Mouse (Mus musculus) hindbrain, embryonic 11.5 days (tissue): ENCODE results near the gene Enpp3. TPM values are rescaled to one million over a fixed set of nuclear protein-coding genes. Genes with fewer than 3 reads are reported as not detected.
"Not testable (repeated sequence)": the region's sequence is repeated elsewhere in the genome, so short reads cannot be mapped to it uniquely, and the experiment has no call there.

Source experiments
- ATAC-seq: fragments of 200-750 bp; cut with Nextera tagmentation; 2 replicates; pipeline ENCODE4 v1.8.0; 2017; ENCODE audit warnings: mild to moderate bottlenecking, moderate TSS enrichment, moderate library complexity; ENCODE audit not compliant: low FRiP score
- DNase-seq: peaks from one replicate; pipeline ENCODE4 v3.0.0-alpha.2; 2015; ENCODE audit warnings: low spot score
- H3K27ac ChIP-seq: fragments of 300-500 bp; sonication (generic); 2 replicates; pipeline ENCODE4 v1.5.1; 2014; ENCODE audit warnings: mild to moderate bottlenecking, low read depth, low read length
- H3K27me3 ChIP-seq: fragments of 300-500 bp; sonication (generic); 2 replicates; pipeline ENCODE4 v1.6.1; 2014; ENCODE audit warnings: mild to moderate bottlenecking, low read length, moderate library complexity, mixed read lengths; ENCODE audit not compliant: control insufficient read depth, insufficient read depth
- H3K36me3 ChIP-seq: fragments of 300-500 bp; sonication (generic); 2 replicates; pipeline ENCODE4 v1.6.1; 2014; ENCODE audit warnings: mild to moderate bottlenecking, low read length, moderate library complexity, mixed read lengths; ENCODE audit not compliant: control insufficient read depth, insufficient read depth
- H3K4me1 ChIP-seq: fragments of 300-500 bp; sonication (generic); replicated peaks from 2 replicates; pipeline ENCODE4 v1.6.1; 2014; ENCODE audit warnings: low read length, mixed read lengths; ENCODE audit not compliant: control insufficient read depth, insufficient read depth
- H3K4me2 ChIP-seq: fragments of 300-500 bp; sonication (generic); replicated peaks from 2 replicates; pipeline ENCODE4 v1.6.1; 2014; ENCODE audit warnings: mild to moderate bottlenecking, low read depth, low read length
- H3K4me3 ChIP-seq: fragments of 300-500 bp; sonication (generic); 2 replicates; pipeline ENCODE4 v1.5.1; 2014; ENCODE audit warnings: low read depth, low read length
- H3K9ac ChIP-seq: fragments of 300-500 bp; sonication (generic); 2 replicates; pipeline ENCODE4 v1.6.1; 2014; ENCODE audit warnings: low read depth, low read length
- H3K9me3 ChIP-seq: fragments of 300-500 bp; sonication (generic); 2 replicates; pipeline ENCODE4 v1.6.1; 2016; ENCODE audit warnings: low read length; ENCODE audit not compliant: control insufficient read depth
- WGBS: fragments of 180-500 bp; shearing (Covaris S2); extraction: QIAGEN DNeasy Blood & Tissue Kit; methylation state at CpG from one replicate; pipeline ENCODE4 v1.1.7; 2014; 5-methylcytosine and 5-hydroxymethylcytosine counted together
- polyA plus RNA-seq: library from polyadenylated mRNA; unstranded; fragments of >200 nt; fragmentation: Nextera tagmentation; extraction: Ambion mirVana; gene quantifications from 2 replicates; pipeline ENCODE4 v1.2.1, GENCODE M21; 2014

Gene Enpp3
- polyA plus RNA-seq, 1 experiment from 2014 or later: 4.9 TPM

DNA sequence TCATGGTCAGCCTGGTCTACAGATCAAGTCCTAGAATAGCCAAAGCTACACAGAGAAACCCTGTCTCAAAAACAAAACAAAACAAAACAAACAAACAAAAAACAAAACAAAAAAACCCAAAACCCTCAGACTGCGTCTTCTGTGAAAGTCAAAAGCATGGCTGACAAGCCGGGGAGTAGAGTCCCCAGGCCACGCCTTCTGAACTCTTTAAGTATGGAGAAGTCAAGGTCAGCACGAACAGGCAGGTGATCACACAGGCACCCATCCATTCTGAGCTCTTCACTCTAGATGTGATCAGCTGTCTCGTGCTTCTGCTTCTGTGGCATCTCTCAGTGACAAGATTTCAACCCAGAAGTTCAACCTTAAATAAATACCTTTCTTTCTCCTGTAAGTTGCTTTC is 35.9 kb downstream of the Enpp3 start:
- H3K4me1 ChIP-seq: no peaks in the 10 kb centered on the region
- no peaks in the 10 kb centered on the region for H3K36me3 ChIP-seq
- ATAC-seq (no peak), DNase-seq (no peak)
- H3K4me2 ChIP-seq: no peak overlapping the region
- no peak overlapping the region for H3K4me3 ChIP-seq
- H3K9me3 ChIP-seq: no peaks in the 10 kb centered on the region
- 87% methylated on average over 5 of the region's 5 CpGs for WGBS
- H3K9ac ChIP-seq: no peak overlapping the region
- H3K27me3 ChIP-seq: no peaks in the 10 kb centered on the region
- H3K27ac ChIP-seq: no peak overlapping the region

DNA sequence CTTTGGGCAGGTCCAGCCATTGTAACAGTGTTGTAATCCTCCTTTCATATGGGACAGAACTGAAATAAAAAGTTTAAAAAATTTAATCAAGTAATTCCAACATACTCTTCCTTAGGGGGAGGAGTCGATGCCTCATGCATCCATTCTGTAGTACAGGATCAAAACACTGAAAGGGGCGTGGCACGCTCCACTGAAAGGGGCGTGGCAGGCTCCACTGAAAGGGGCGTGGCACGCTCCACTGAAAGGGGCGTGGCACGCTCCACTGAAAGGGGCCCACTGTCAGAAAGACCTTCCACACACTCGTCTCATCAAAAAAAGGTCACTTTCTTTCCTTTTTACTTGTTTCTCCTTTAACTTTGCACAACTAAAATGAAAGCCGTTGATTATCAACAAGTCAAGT is 36.7 kb downstream of the Enpp3 start:
- Histone ChIP-seq H3K27me3 (no peaks in the 10 kb centered on the region), H3K9ac (no peak overlapping the region), H3K27ac (no peak overlapping the region), H3K4me3 (no peak overlapping the region), H3K4me2 (no peak overlapping the region), H3K9me3 (no peaks in the 10 kb centered on the region), H3K4me1 (no peaks in the 10 kb centered on the region), H3K36me3 (no peaks in the 10 kb centered on the region)
- DNase-seq (no peak), ATAC-seq (no peak)
- WGBS: 86% methylated on average over 10 of the region's 10 CpGs

DNA sequence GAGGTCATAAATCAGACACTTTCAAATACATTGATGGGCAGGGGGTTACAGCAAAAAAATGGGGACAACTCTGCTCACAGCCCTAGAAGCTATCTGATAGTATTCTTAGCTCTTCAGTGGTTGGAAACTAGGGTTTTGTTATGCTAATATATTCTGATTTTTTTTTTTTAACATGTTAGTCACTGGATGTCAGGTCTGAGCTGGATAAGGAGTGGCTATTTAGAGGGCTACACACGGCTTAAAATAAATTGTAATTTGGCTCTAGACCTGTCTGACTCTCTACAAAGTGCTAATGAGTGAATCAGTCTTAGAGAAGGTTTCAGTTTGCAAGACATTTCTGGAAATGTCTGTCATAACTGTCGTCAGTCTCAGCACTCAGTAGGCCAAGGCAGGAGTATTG is 37.5 kb downstream of the Enpp3 start:
- no peaks in the 10 kb centered on the region for H3K9me3 ChIP-seq
- no peaks in the 10 kb centered on the region for H3K36me3 ChIP-seq
- H3K9ac ChIP-seq: no peak overlapping the region
- no peak for DNase-seq
- no peaks in the 10 kb centered on the region for H3K27me3 ChIP-seq
- H3K27ac ChIP-seq: no peak overlapping the region
- 77% methylated on average over 2 of the region's 2 CpGs for WGBS
- no peak overlapping the region for H3K4me2 ChIP-seq
- ATAC-seq: no peak
- no peaks in the 10 kb centered on the region for H3K4me1 ChIP-seq
- H3K4me3 ChIP-seq: no peak overlapping the region

DNA sequence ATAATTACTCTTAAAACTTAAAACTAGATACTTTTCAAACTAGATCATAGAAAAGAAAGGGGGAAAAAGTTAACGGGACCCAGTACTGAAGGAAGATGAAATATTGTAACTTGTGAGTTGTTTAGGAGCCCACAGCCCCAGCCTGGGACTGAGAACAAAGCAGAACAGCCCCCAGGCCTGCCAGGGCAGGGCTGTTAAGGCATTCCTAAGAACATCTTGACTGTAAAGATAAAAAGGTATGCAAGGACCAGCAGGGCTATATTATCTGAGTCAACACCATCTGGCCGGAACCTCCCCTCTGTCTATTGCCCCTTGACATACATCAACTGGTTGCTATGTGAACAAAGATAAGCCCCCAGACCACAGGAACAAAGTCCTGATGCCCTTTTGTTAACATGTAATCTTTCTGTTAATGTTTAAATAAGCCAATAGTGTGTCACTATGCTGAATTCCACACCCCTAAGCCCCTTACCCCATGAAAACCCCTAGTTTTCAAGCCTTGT is 39.8 kb downstream of the Enpp3 start:
- H3K27me3 ChIP-seq, H3K36me3 ChIP-seq, H3K9ac ChIP-seq, H3K4me1 ChIP-seq, H3K9me3 ChIP-seq, DNase-seq, H3K27ac ChIP-seq, ATAC-seq, H3K4me2 ChIP-seq, H3K4me3 ChIP-seq: not testable (repeated sequence)
- WGBS: 92% methylated on average over 2 of the region's 2 CpGs

DNA sequence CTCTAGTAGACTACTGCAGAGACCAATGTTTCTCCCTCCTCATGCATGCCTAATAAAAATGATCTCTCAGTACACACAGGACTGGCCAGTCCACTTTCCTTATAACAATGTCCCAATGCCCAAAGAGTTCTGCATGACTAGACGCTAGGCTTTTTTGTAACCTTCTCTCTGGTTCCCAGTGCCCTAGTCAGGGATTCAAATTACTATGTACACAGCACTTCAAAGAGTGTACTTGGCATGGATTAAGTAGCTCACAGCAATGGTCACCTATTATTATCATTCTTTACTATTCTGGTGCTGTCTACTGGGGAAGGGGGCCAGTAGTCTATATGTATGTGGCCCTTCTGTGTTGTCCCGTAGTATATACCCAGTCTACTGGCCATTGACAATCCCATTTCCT is 40.8 kb downstream of the Enpp3 start:
- WGBS: 90% methylated on average over 2 of the region's 2 CpGs
- no peak overlapping the region for H3K9ac ChIP-seq
- H3K36me3 ChIP-seq: no peaks in the 10 kb centered on the region
- no peak overlapping the region for H3K4me3 ChIP-seq
- H3K4me2 ChIP-seq: no peak overlapping the region
- no peak overlapping the region for H3K27ac ChIP-seq
- H3K4me1 ChIP-seq: no peaks in the 10 kb centered on the region
- H3K27me3 ChIP-seq: no peaks in the 10 kb centered on the region
- H3K9me3 ChIP-seq: no peaks in the 10 kb centered on the region
- DNase-seq (no peak), ATAC-seq (no peak)

DNA sequence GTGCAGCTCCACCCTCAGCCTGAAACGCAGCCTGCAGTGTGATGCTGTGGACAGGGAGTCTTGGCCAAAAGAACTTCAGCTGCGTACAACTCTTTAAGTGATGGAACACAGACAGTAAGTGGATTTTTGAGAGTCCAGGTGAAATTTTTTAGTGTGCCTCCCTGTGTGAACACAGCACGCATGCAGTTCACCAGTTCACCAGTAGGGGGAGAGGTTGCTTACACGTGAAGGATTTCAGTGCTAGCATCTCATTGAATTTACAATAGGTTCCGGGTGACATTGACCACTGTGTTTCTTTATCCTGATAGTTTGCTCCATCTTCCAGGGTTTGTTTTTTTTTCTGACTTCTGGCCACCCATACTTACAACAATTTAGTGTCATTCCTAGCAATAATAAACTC is 45.4 kb downstream of the Enpp3 start:
- H3K36me3 ChIP-seq: no peaks in the 10 kb centered on the region
- H3K4me2 ChIP-seq: no peak overlapping the region
- no peaks in the 10 kb centered on the region for H3K27me3 ChIP-seq
- H3K4me3 ChIP-seq: no peak overlapping the region
- H3K27ac ChIP-seq: no peak overlapping the region
- H3K4me1 ChIP-seq: no peaks in the 10 kb centered on the region
- DNase-seq (peak; percentile 78), ATAC-seq (no peak)
- WGBS: 56% methylated on average over 5 of the region's 5 CpGs
- no peak overlapping the region for H3K9ac ChIP-seq
- no peaks in the 10 kb centered on the region for H3K9me3 ChIP-seq

DNA sequence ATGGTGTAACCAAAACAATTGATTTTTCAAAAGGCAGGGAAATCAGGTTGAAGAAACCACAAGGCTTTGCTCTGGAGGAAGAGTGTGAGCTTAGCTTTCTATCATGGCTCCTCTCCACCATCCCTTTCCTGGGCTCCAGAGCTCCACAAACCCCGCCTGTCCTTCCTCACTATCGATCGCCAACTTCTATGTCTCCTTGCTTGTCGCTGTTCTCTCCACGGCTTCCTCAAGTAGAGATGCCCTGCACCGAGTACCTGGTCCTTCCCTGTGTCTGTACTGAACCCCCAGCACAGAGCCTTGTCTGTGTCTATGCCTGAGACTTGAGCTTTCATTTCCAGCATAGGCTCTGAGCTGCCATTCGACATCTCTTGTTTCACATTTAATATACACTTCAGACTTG is 49.9 kb downstream of the Enpp3 start:
- no peak for ATAC-seq
- 94% methylated on average over 7 of the region's 7 CpGs for WGBS
- Histone ChIP-seq H3K4me3 (no peak overlapping the region), H3K4me2 (no peak overlapping the region), H3K4me1 (no peaks in the 10 kb centered on the region), H3K27ac (no peak overlapping the region), H3K27me3 (no peaks in the 10 kb centered on the region), H3K9me3 (no peaks in the 10 kb centered on the region), H3K36me3 (no peaks in the 10 kb centered on the region), H3K9ac (no peak overlapping the region)
- no peak for DNase-seq

DNA sequence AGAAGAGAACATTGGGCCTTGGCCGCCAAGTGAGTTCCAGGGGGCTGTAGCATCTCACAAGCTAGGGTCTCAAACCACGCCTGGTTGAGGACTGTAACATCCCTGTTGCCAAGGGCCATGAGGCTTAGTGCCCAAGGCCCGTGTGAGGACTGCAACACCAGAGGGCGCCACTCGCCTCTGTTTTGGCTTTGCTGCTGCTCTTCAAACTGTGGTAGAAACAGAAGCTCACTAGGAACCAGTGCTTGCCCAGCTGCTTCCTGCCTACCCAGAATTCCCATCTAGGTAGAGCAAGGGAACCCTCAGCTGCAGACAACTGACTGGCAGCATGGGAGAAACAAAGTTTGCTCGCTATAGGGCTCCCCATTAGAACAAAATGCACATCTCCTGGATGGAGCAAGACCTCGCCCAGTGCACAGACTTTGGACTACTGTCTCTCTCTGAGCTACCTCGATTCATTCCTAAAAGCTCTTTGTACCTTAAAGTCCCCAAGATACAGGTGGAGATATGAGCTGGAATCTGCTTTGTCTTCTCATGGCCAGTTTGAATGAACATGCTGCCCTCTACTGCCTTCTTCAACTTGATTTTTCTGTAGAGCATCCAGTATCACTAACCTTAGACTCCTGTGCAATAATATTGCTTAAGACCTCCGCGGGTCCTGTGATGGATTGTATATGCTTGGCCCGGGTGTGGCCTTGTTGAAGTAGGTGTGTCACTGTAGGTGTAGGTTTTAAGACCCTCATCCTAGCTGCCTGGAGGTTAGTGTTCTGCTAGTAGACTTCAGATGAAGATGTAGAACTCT is 52.7 kb downstream of the Enpp3 start:
- no peak overlapping the region for H3K9ac ChIP-seq
- WGBS: 74% methylated on average over 11 of the region's 11 CpGs
- no peaks in the 10 kb centered on the region for H3K9me3 ChIP-seq
- no peaks in the 10 kb centered on the region for H3K27me3 ChIP-seq
- no peak overlapping the region for H3K4me2 ChIP-seq
- ATAC-seq (no peak), DNase-seq (peak; percentile 52)
- H3K4me3 ChIP-seq: no peak overlapping the region
- no peak overlapping the region for H3K27ac ChIP-seq
- no peaks in the 10 kb centered on the region for H3K36me3 ChIP-seq
- H3K4me1 ChIP-seq: no peaks in the 10 kb centered on the region

DNA sequence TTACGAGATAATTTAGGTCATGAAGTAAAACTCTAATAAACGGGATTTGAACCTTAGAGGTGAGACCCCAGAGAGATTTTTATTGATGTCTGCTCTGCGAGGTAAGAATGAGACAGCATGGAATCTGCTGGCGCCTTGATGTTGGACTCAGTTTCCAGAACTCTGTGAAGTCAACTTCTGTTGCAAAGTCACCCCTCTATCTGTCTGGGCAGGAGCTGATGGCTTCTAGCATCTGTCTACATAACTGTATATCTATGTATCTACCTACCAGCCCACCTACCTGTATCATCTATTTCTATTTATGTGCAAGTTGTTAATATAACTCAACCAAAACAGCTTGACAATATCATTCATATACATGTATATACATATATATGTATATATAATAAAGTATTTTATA is 57.3 kb downstream of the Enpp3 start:
- ATAC-seq (no peak), DNase-seq (no peak)
- Histone ChIP-seq H3K9ac (no peak overlapping the region), H3K4me1 (no peaks in the 10 kb centered on the region), H3K4me2 (no peak overlapping the region), H3K9me3 (no peaks in the 10 kb centered on the region), H3K4me3 (no peak overlapping the region), H3K27ac (no peak overlapping the region), H3K36me3 (no peaks in the 10 kb centered on the region), H3K27me3 (no peaks in the 10 kb centered on the region)
- 87% methylated on average over 4 of the region's 4 CpGs for WGBS
